Mouse (Mus musculus): ENCODE results near the gene N4bp1. TPM values are rescaled to one million over a fixed set of nuclear protein-coding genes. Genes with fewer than 3 reads are reported as not detected.

N4bp1 gene
- polyA plus RNA-seq, 1 experiment from 2014 or later: 11.1 TPM

GRCm38 (mm10) chr8:86762806-86763205, 122.3 kb downstream of the N4bp1 start:
- Histone ChIP-seq H3K9me3 (ENCODE audit: control insufficient read depth, low read length) (no peaks in the 10 kb centered on the region), H3K4me3 (ENCODE audit: low read depth, low read length) (no peak overlapping the region)

DNA sequence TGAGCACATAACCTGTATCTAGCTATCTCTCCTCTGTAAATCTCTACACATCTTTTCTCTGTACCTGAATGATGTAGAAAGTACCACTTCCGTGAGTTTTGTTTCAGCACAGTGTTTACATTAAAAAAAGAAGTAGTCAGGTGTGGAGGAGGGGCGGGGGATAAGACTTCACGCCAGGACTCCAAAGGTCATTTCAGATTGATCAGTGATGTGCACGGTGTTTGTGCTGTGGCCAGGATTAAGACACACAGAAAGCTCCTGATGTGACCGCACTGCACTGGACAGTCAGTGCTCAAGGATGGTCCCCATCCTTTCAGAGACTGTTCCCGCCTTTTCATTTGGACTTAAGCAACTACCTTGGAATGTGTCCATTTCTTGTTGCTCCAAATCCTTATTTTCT, 124.3 kb downstream of the N4bp1 start:
- Histone ChIP-seq H3K4me1 (ENCODE audit: control insufficient read depth, insufficient read depth, low read length) (peaks cover 3% of the 10 kb centered on the region; the same call in 1 of the 2 replicates), H3K4me2 (ENCODE audit: low read depth) (no peak overlapping the region), H3K27me3 (ENCODE audit: control insufficient read depth, insufficient read depth, low read length) (no peaks in the 10 kb centered on the region), H3K27ac (ENCODE audit: low read depth, low read length) (no peak overlapping the region), H3K36me3 (ENCODE audit: control insufficient read depth, insufficient read depth, low read length) (no peaks in the 10 kb centered on the region), H3K4me3 (ENCODE audit: low read depth, low read length) (no peak overlapping the region), H3K9me3 (ENCODE audit: control insufficient read depth, low read length) (no peaks in the 10 kb centered on the region), H3K9ac (ENCODE audit: low read length) (no peak overlapping the region)
- WGBS: 85% methylated on average over 6 of the region's 6 CpGs
- no peak for ATAC-seq (ENCODE audit: insufficient read depth, low FRiP score, low TSS enrichment)
- DNase-seq (ENCODE audit: low spot score): no peak

More at GRCm38 (mm10) chr8:86762806-86763205, 122.3 kb downstream of the N4bp1 start:
- 54% methylated on average over 5 of the region's 5 CpGs for WGBS
- Histone ChIP-seq H3K27me3 (ENCODE audit: control insufficient read depth, insufficient read depth, low read length) (no peaks in the 10 kb centered on the region), H3K4me2 (ENCODE audit: low read depth) (no peak overlapping the region), H3K27ac (ENCODE audit: low read depth, low read length) (no peak overlapping the region), H3K4me1 (ENCODE audit: control insufficient read depth, insufficient read depth, low read length) (no peaks in the 10 kb centered on the region), H3K36me3 (ENCODE audit: control insufficient read depth, insufficient read depth, low read length) (no peaks in the 10 kb centered on the region), H3K9ac (ENCODE audit: low read length) (no peak overlapping the region)
- ATAC-seq (ENCODE audit: insufficient read depth, low FRiP score, low TSS enrichment): no peak
- DNase-seq (ENCODE audit: low spot score): no peak

- no peak overlapping the region for H3K4me3 ChIP-seq (ENCODE audit: low read depth, low read length)
- WGBS: 58% methylated on average over 4 of the region's 4 CpGs
- no peaks in the 10 kb centered on the region for H3K27me3 ChIP-seq (ENCODE audit: control insufficient read depth, insufficient read depth, low read length)
- ATAC-seq (ENCODE audit: insufficient read depth, low FRiP score, low TSS enrichment): no peak
- DNase-seq (ENCODE audit: low spot score): no peak
- H3K27ac ChIP-seq (ENCODE audit: low read depth, low read length): no peak overlapping the region
- H3K4me1 ChIP-seq (ENCODE audit: control insufficient read depth, insufficient read depth, low read length): peaks cover 3% of the 10 kb centered on the region; the same call in 1 of the 2 replicates
- H3K36me3 ChIP-seq (ENCODE audit: control insufficient read depth, insufficient read depth, low read length): no peaks in the 10 kb centered on the region
- no peak overlapping the region for H3K4me2 ChIP-seq (ENCODE audit: low read depth)
- no peaks in the 10 kb centered on the region for H3K9me3 ChIP-seq (ENCODE audit: control insufficient read depth, low read length)
- H3K9ac ChIP-seq (ENCODE audit: low read length): no peak overlapping the region
Measured at GRCm38 (mm10) chr8:86759090-86759491, 126.0 kb downstream of the N4bp1 start.

DNA sequence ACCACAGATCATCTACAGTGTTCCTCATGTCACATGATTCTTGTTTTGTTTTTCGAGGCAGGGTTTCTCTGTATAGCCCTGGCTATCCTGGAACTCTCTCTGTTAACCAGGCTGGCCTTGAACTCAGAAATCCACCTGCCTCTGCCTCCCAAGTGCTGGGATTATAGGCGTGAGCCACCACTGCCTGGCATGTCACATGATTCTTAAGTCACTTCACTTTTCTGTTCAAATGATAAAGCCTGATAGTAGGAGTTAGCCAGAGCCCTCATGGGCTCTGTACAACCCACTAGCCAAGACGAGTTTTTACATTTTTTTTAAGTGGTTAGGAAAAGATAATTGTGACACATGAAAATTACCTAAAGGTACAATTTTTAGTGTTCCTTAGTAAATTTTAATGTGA, 126.4 kb downstream of the N4bp1 start:
- no peak for ATAC-seq (ENCODE audit: insufficient read depth, low FRiP score, low TSS enrichment)
- no peak overlapping the region for H3K9ac ChIP-seq (ENCODE audit: low read length)
- H3K36me3 ChIP-seq (ENCODE audit: control insufficient read depth, insufficient read depth, low read length): no peaks in the 10 kb centered on the region
- no peak overlapping the region for H3K27ac ChIP-seq (ENCODE audit: low read depth, low read length)
- WGBS: 88% methylated on average over 3 of the region's 3 CpGs
- H3K9me3 ChIP-seq (ENCODE audit: control insufficient read depth, low read length): no peaks in the 10 kb centered on the region
- DNase-seq (ENCODE audit: low spot score): no peak
- no peaks in the 10 kb centered on the region for H3K27me3 ChIP-seq (ENCODE audit: control insufficient read depth, insufficient read depth, low read length)
- no peak overlapping the region for H3K4me2 ChIP-seq (ENCODE audit: low read depth)
- no peak overlapping the region for H3K4me3 ChIP-seq (ENCODE audit: low read depth, low read length)
- peaks cover 3% of the 10 kb centered on the region; the same call in 1 of the 2 replicates for H3K4me1 ChIP-seq (ENCODE audit: control insufficient read depth, insufficient read depth, low read length)

Other genes with a start within 250 kb of the N4bp1 start
- 3.2 and 4.9 TPM in 2 replicates for gene Gm10638, start 139.6 kb downstream of the N4bp1 start, polyA plus RNA-seq (2014; fragmentation: Nextera tagmentation; extraction: Ambion mirVana)
- gene Siah1a, start 139.3 kb downstream of the N4bp1 start, polyA plus RNA-seq (2014; fragmentation: Nextera tagmentation; extraction: Ambion mirVana): 74.9 and 75.6 TPM in 2 replicates